Mouse (Mus musculus): ENCODE results near the gene Arhgap15. TPM values are rescaled to one million over a fixed set of nuclear protein-coding genes. Genes with fewer than 3 reads are reported as not detected.
"Not testable (repeated sequence)": the region's sequence is repeated elsewhere in the genome, so short reads cannot be mapped to it uniquely, and the experiment has no call there.

The Arhgap15 gene
- 2.8 and 3.2 TPM in 2 replicates for polyA plus RNA-seq (2012; rRNA removed)

GRCm38 (mm10) chr2:43748287-43748983, at the start of gene Arhgap15:
TSS of gene Arhgap15 (plus strand) at chr2:43748824.
- no peak for DNase-seq (ENCODE audit: low spot score)

DNA sequence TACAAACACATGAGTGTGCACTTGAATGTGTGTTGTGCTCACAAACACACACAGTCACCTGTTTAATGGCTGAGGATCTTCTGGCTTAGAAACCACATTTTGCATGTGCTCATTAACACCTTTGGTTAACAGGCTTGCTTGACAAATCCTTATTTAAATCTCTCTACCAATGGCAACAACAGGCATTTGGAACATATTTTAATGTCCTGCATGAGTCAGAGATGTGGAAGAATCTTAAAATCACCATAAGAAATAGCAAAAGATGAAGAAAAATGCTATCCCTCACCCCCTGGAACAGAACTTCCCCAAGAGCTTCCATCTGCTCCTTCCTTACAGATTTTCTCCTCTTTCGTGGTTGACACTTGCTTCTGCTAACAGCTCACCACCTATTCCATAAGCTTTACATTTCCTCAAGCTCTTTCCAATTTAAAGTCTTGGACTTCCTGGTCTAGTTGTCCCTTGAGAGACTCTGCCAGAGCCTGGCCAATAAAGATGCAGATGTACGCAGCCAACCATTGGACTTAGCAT, 35.9 kb upstream of the Arhgap15 start:
- DNase-seq (ENCODE audit: low spot score): no peak

GRCm38 (mm10) chr2:43722446-43723103, 26.0 kb upstream of the Arhgap15 start:
- DNase-seq (ENCODE audit: low spot score): peak; percentile 29

- DNase-seq (ENCODE audit: low spot score): no peak
Observed at GRCm38 (mm10) chr2:43723104-43723541, 25.5 kb upstream of the Arhgap15 start.

- DNase-seq (ENCODE audit: low spot score): no peak
Observed at GRCm38 (mm10) chr2:43727181-43727580, 21.4 kb upstream of the Arhgap15 start.

DNA sequence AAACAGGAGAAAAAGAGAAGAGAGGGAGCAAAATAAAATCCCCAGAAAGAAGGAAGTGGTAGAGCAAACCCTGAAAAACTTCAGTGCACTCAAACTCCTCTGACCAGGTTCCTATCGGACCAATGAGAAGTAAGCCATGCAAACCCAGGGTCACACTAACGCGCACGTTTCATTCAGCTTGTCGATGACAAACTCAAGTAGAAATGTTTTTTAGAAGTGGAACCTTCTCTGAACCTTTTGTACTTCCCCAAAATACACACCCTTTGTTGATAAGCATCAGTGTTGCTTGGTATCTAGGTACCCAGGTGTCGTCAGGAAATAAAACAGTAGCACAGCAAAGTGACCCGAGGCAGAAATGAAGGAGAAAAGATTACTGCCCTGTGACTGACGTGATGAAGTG, 20.9 kb upstream of the Arhgap15 start:
- no peak for DNase-seq (ENCODE audit: low spot score)

DNA sequence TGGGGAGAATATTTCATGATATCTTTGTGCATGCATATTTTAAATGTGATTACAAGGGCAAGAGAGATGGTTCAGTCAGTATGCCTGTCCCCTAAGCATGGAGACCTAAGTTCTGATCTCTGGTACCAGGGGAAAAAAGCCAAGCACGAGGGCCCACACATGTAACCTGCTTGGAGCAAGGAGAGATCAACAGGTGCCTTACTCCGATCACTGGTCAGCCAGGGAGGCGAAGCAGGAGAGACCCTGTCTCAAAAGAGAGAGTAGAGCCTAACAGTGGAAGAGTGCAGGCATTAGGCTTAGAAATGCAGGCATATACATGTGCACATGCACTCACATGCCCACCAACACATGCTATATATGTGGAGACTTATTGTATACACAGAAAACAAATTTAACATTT, 19.8 kb upstream of the Arhgap15 start:
- no peak for DNase-seq (ENCODE audit: low spot score)

DNA sequence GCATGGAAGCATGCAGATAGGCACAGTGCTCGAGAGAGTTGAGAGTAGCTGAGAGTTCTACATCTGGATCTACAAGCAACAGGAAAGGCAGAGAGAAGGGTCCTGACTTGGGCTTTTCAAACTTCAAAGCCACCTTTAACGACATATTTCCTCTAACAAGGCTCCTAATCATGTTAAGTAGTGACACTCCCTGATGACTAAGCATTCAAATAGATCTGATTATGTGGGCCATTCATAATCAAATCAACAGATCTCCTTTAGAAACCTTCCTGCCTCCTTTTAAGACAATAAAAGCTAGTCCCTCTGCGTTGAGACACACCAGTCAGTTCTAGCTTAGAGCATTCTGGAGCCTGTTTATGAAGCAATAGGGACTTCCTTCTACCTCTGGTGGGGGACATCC, 16.2 kb upstream of the Arhgap15 start:
- DNase-seq (ENCODE audit: low spot score): no peak

- DNase-seq (ENCODE audit: low spot score): not testable (repeated sequence)
Observed at GRCm38 (mm10) chr2:43735071-43735470, 13.6 kb upstream of the Arhgap15 start.

DNA sequence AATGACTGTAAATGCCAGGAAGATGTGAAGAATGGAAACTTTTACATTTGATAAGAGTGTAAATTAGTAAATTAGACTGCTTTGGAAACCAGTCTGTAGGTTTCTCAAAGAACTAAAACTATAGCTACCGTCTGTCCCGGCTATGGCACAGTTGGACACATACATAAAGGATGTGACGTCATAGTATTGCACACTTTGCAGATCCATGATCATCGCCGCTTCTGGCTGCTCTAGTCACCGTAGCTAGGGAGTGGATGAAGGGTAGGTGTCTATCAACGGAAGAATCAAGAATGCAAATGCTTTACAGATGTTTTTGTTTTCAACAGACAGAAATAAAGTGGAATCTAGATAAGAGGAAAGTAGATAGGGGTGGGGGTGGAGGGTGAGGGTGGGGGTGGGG, 11.1 kb upstream of the Arhgap15 start:
- DNase-seq (ENCODE audit: low spot score): no peak

GRCm38 (mm10) chr2:43738562-43739112, 10.0 kb upstream of the Arhgap15 start:
- no peak for DNase-seq (ENCODE audit: low spot score)

DNA sequence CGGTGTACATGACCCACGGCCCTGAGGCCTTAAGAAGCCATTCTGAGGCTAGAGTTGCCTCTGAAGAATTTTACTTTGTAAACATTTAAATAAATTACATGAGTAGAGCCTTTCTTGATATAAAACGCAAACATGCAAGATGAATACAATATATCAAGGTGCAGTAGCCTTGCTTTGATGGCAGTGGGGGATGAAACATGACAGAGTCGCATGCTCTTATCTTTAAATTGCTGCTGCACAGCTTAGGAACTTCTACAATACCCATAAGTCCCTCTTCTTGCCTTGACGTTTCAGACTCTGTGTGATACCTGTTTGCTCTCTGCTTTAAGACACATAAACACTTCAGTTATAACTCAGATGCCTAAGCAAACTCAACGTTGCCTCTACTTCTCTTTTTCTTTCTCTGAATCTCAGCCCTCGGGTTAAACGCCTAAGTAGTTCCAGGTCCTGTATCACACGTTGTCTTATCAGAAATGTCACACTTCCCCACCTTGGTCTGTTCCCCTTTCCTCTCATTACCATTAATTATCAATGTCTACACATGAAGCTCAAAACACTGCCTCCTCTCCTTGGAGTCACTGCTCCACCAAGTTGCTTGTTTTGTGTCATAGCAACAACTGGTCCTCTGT, 9.3 kb upstream of the Arhgap15 start:
- DNase-seq (ENCODE audit: low spot score): no peak

DNA sequence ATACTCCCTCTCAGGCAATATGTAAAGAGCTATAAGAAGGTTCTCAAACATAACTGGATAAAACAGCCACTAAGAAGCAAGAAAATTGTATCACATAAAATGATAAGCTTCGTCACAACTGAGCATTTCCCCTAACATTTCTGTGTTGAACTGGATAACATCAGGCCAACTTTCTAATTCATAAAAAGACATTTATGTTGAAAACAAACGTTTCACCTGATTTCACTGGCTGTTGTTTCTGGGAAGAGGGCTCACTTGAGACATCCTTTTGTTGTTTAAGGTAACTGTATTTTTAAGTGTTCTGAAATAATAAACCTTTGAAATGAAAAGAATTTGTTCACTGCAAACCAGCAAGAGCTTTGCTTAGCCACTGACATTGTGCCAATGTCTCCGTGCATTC, 697 bp downstream of the Arhgap15 start:
- DNase-seq (ENCODE audit: low spot score): no peak

DNA sequence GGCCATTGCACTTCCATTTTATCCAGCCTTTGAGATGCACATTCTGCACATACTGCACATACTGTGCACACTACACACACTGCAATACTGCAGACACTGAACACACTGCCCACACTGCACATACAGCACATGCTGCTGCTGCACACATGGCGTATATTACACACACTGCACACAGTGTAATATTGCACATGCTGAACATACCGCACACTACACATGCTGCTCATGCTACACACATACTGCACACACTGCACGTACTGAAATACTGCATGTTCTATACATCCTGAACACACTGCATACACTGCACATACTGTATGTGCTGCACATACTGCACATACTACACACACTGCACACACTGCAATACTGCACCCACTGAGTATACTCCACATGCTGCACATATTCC, 7.3 kb downstream of the Arhgap15 start:
- no peak for DNase-seq (ENCODE audit: low spot score)

DNA sequence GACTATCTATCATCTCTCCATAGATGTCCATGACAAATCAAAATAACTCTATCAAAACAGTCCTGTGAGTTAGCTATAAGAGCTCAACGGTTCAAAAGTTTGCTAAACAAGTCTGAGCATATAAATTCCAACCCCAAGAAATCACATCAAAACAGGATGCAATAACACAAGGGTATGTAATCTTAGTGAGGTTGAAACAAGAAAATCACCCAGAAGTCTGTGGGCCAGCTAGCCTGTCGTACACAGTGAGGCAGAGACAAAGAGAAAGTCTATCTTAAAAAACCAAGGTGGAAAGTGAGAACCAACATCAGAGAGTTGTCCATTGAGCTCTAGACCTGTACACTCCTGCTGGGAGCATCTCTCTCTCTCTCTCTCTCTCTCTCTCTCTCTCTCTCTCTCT, 8.0 kb downstream of the Arhgap15 start:
- DNase-seq (ENCODE audit: low spot score): no peak

GRCm38 (mm10) chr2:43761735-43762134, 13.1 kb downstream of the Arhgap15 start:
- no peak for DNase-seq (ENCODE audit: low spot score)

DNA sequence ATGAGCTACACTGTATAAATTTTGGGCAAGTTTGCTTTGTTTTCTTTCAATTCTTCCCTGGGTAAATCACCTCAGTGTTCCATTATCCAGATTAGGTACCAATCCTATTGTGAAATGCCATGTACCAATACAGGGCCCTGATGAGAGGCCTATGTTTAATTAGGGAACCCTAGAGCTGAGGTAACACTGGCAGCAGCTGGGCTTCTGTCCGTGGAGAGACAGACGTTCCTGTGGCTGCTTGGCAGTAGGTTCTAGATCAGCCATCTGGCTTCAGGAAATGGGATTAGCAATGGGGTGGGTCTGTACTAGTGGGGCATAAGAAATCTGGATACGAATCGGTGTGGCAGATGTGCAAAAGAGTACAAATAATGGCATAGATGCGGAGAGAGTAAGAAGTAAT, 14.7 kb downstream of the Arhgap15 start:
- no peak for DNase-seq (ENCODE audit: low spot score)

DNA sequence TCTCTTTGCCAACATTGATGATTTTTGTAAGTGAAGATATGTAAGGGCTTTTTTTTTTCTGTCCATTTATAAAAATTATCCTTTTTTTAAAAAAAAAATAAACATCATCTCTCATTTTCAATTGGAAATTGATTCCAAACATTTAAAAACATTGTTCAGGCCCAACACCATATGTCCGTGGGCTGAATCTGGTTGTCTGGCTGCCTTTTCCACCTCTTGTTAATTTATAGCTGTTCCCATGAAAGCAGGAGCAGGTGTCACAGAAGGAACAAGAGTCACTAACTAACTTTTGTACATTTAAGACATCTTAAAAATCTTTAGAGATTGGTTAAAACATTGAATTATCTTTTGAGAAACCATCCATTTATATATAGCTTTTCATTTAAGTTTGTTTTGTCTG, 15.8 kb downstream of the Arhgap15 start:
- DNase-seq (ENCODE audit: low spot score): no peak

DNA sequence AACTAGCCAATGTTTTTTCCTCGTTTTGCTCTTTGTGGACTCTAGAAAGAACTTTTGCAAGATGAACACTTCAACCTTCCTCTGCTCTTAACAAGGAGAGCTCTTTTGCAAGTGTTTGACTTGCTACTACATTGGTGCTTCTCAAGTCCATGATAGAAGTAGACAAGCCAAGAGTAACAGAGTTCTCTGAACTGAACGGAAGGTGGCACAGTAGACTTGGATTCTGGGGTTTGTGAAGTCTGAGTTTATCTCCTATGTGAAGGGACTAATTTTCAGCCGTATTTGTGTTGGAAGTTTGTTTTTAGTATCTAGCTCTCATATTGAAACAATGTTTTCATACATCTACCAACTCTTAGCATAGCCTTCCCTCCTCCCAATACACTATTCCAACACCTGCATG, 17.6 kb downstream of the Arhgap15 start:
- DNase-seq (ENCODE audit: low spot score): no peak

GRCm38 (mm10) chr2:43769850-43770570, 21.4 kb downstream of the Arhgap15 start:
- no peak for DNase-seq (ENCODE audit: low spot score)

- no peak for DNase-seq (ENCODE audit: low spot score)
Observed at GRCm38 (mm10) chr2:43772640-43773039, 24.0 kb downstream of the Arhgap15 start.

- no peak for DNase-seq (ENCODE audit: low spot score)
Observed at GRCm38 (mm10) chr2:43782157-43782556, 33.5 kb downstream of the Arhgap15 start.
